8 mouse cellular contexts compared by ENCODE assay signal in the genomic region with DNA sequence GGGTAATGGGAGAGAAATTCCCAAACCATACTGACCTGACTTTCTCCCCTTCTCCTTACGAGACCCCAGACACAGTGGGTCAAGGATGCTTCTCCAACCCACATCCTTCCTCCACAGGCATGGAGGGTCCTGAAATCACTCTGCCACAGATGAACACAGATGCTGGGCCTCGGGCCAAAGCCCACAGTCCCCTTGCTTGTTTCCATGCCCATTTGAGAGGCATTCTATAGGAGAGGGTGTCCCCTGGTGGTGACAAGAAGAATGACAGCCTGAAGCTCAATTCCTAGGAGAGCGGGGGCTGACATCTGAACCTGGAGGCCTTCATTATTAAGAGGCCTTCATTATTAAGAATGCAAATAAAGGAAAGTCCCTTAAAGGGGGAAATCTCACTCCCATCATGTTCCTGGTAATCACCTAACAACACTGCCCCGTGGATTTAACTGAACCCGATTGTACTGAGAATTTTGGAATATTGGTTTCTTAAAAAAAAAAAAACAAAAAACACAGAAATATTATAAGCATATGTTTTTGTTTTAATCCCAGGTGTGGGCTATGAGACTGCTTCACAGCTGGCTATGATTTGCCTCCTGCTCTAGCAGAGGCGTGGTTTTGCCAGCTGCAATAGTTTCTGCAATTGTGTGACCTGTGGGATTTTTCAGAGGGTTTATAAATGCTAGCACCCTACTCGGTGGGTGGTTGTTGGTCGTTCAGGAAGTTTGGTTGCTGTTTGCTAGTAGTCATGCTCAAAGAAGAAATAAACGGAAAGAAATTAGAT. TPM values are rescaled to one million over a fixed set of nuclear protein-coding genes. Genes with fewer than 3 reads are reported as not detected.
DNase-seq lines count a peak whose midpoint lies in the region; ATAC-seq lines count a peak whose summit lies in the region.

No protein-coding gene starts in this region.

- H3K9me3 ChIP-seq in hindbrain, embryonic 13.5 days: no peaks in the 10 kb centered on the region

- ATAC-seq in hindbrain, embryonic 13.5 days (ENCODE audit: low FRiP score): peak; percentile 37; the same call in 1 of the 2 replicates

- no peaks in the 10 kb centered on the region for H3K36me3 ChIP-seq in hindbrain, embryonic 13.5 days

- DNase-seq in layer of hippocampus, adult 11-12 months (ENCODE audit: low spot score): peak; percentile 73
- no peak for DNase-seq in layer of hippocampus, adult 9-10 months (ENCODE audit: low spot score)
- DNase-seq in cerebellum, adult 9-10 months: peak; percentile 80
- peak; percentile 60 to 61 for DNase-seq in frontal cortex, postnatal 14 days (ENCODE audit: low spot score in 2 of 2)
- peak; percentile 76 to 90 for DNase-seq in left cerebral cortex, postnatal 10 days (ENCODE audit: extremely low spot score in 1 of 2, low spot score in 2 of 2)
- DNase-seq in mesoderm, embryonic 11.5 days (ENCODE audit: low read depth, low spot score): peak; percentile 88
- DNase-seq in skeletal muscle tissue, adult 2 months (ENCODE audit: low read depth, low spot score): peak; percentile 70

- no peak overlapping the region for H3K9ac ChIP-seq in hindbrain, embryonic 13.5 days

- no peak overlapping the region for H3K4me2 ChIP-seq in hindbrain, embryonic 13.5 days

- 38% methylated on average over 9 of the region's 9 CpGs for WGBS in hindbrain, embryonic 13.5 days

- H3K27ac ChIP-seq in hindbrain, embryonic 13.5 days: peak overlapping the region; percentile 13; the same call in 1 of the 2 replicates

- intact Hi-C loops in left cerebral cortex, postnatal 10 days (cut with DNase I): loop anchor here (2.0 to 5.0 kb wide), 3 partner anchors 33 to 105 kb away; no protein-coding TSS in a partner anchor

- H3K4me3 ChIP-seq in hindbrain, embryonic 13.5 days: no peak overlapping the region

- peaks cover 33% of the 10 kb centered on the region for H3K4me1 ChIP-seq in hindbrain, embryonic 13.5 days (replicated peaks)

- H3K27me3 ChIP-seq in hindbrain, embryonic 13.5 days: no peaks in the 10 kb centered on the region

RNA-seq across cellular contexts. Expression of a gene that starts 10.0 kb away (rescaled TPM):
- 9.2 and 10.2 TPM in 2 replicates for polyA plus RNA-seq in hindbrain, embryonic 13.5 days (2015; fragmentation: Nextera tagmentation; extraction: Ambion mirVana)
- 1 to 10 TPM; 2.8 to 4.0 TPM for total RNA-seq in left cerebral cortex, postnatal 10 days (2021)

RNA-seq across cellular contexts. Expression of a gene that starts 12.7 kb away (rescaled TPM):
- 0.41 and 1.0 TPM in 2 replicates for polyA plus RNA-seq in hindbrain, embryonic 13.5 days (2015; fragmentation: Nextera tagmentation; extraction: Ambion mirVana)
- total RNA-seq in left cerebral cortex, postnatal 10 days (2021): 1 to 10 TPM; 1.1 to 1.2 TPM
